Mouse (Mus musculus) embryonic facial prominence, embryonic 10.5 days (tissue): ENCODE results near the gene Rel. TPM values are rescaled to one million over a fixed set of nuclear protein-coding genes. Genes with fewer than 3 reads are reported as not detected.

ENCODE experiments used
- DNase-seq: peaks from one replicate; pipeline ENCODE4 v3.0.0-alpha.2; 2017; ENCODE audit warnings: low spot score
- H3K27ac ChIP-seq: fragments of 300-500 bp; sonication (generic); replicated peaks from 2 replicates; pipeline ENCODE4 v1.5.1; 2016; ENCODE audit warnings: mild to moderate bottlenecking
- H3K27me3 ChIP-seq: fragments of 300-500 bp; sonication (generic); replicated peaks from 2 replicates; pipeline ENCODE4 v1.6.1; 2016; ENCODE audit warnings: low read depth, mild to moderate bottlenecking; ENCODE audit not compliant: poor library complexity, severe bottlenecking
- H3K36me3 ChIP-seq: fragments of 300-500 bp; sonication (generic); replicated peaks from 2 replicates; pipeline ENCODE4 v1.6.1; 2016; ENCODE audit warnings: mild to moderate bottlenecking, moderate library complexity
- H3K4me1 ChIP-seq: fragments of 300-500 bp; sonication (generic); 2 replicates; pipeline ENCODE4 v1.6.1; 2016
- H3K4me3 ChIP-seq: fragments of 300-500 bp; sonication (generic); 2 replicates; pipeline ENCODE4 v1.5.1; 2016; ENCODE audit warnings: mild to moderate bottlenecking, moderate library complexity
- H3K9me3 ChIP-seq: fragments of 300-500 bp; sonication (generic); 2 replicates; pipeline ENCODE4 v1.6.1; 2016; ENCODE audit warnings: mild to moderate bottlenecking
- WGBS: fragments of 180-500 bp; shearing (Covaris S2); methylation state at CpG from one replicate; pipeline ENCODE4 v1.1.7; 2016; 5-methylcytosine and 5-hydroxymethylcytosine counted together
- polyA plus RNA-seq: library from polyadenylated mRNA; unstranded; fragments of >200 nt; fragmentation: Nextera tagmentation; extraction: Ambion mirVana; gene quantifications from 2 replicates; pipeline ENCODE4 v1.2.1, GENCODE M21; 2016

Gene Rel
- polyA plus RNA-seq, 1 experiment from 2014 or later = 0.79 TPM

DNA sequence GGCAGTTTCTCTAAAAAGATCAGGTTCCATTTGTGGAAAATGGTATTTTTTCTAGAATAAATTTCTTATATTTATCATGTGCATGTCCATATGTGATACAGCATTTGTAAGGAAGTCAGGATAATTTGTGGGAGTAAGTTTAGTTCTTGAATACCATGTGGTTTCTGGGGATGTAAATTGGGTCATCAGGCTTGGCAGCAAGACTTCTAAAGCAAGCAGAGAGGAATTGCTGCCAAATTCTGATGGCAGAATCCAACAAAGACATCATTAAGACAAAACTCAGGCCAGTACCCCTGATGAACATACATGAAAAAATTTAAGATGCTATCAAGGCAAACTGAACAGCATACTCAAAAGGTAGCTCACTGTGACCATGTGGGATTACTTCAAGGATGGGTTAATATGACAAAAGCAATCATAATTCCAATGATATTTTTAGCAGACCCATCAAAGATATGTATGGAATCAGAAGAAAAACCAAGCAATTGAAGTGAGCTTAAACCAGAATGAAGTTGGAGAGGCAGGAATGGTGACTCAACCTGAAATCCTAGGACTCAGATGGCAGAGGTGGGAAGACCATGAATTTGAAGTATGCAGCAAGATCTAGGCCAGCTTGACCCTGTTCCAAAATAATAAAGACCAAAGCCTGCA lies 34.8 kb downstream of the Rel start:
- no peaks in the 10 kb centered on the region for H3K27me3 ChIP-seq
- H3K4me3 ChIP-seq = no peak overlapping the region
- no peak overlapping the region for H3K27ac ChIP-seq
- DNase-seq = no peak
- peaks cover 26% of the 10 kb centered on the region for H3K36me3 ChIP-seq
- no peaks in the 10 kb centered on the region for H3K4me1 ChIP-seq
- H3K9me3 ChIP-seq = no peaks in the 10 kb centered on the region

- no peak for DNase-seq
- Histone ChIP-seq H3K9me3 (no peaks in the 10 kb centered on the region), H3K27me3 (no peaks in the 10 kb centered on the region), H3K4me3 (no peak overlapping the region), H3K27ac (no peak overlapping the region), H3K36me3 (peaks cover 36% of the 10 kb centered on the region), H3K4me1 (no peaks in the 10 kb centered on the region)
- WGBS = 93% methylated on average over 6 of the region's 6 CpGs
These were observed 36.0 kb downstream of the Rel start for GRCm38 (mm10) chr11:23734749-23735286.

- peaks cover 56% of the 10 kb centered on the region for H3K36me3 ChIP-seq
- no peaks in the 10 kb centered on the region for H3K9me3 ChIP-seq
- no peak overlapping the region for H3K27ac ChIP-seq
- no peaks in the 10 kb centered on the region for H3K27me3 ChIP-seq
- no peak overlapping the region for H3K4me3 ChIP-seq
- WGBS = 90% methylated on average over 1 of the region's 1 CpGs
- DNase-seq = no peak
- H3K4me1 ChIP-seq = no peaks in the 10 kb centered on the region
These were observed 37.9 kb downstream of the Rel start for GRCm38 (mm10) chr11:23732840-23733239.

DNA sequence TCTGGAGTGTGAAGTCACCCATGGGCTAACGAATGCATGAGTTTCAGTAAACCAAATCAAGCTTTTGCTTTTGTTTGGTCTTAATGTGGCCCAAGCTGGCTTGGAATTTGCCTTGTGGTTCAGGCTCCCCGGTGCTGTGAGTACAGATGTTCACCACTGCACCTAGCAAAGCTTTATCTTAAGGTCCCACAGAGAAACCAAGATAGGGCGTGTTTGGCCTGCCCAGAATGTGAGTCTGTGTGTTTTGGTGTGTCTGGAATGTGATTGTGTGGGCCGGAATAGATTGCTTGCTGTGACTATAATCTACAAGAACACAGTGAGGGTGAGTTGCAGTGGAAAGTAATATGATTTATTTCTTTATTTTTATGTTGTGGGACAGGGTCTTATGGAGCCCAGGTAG lies 40.6 kb downstream of the Rel start:
- Histone ChIP-seq H3K4me3 (no peak overlapping the region), H3K4me1 (no peaks in the 10 kb centered on the region), H3K36me3 (peaks cover 83% of the 10 kb centered on the region), H3K9me3 (no peaks in the 10 kb centered on the region), H3K27me3 (no peaks in the 10 kb centered on the region), H3K27ac (no peak overlapping the region)
- DNase-seq = no peak
- WGBS = 92% methylated on average over 4 of the region's 4 CpGs

DNA sequence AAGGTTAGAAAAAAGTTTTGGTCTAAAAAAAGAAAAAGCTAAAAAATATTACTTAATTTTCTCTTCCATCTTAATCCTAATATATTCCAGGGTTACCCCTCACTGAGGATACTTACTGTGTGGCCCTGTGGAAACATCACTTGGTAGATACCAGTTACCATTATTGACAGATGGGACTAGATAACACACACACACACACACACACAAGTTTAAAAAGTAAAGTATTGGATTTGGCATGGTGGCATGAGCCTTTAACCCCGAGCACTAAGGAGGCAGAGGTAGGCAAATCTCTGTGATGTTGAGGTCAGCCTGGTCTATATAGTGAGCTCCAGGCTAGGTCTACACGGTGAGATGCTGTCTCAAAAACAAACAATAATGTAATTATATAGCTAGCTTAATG lies 42.6 kb downstream of the Rel start:
- peaks cover 84% of the 10 kb centered on the region for H3K36me3 ChIP-seq
- H3K27me3 ChIP-seq = no peaks in the 10 kb centered on the region
- no peak overlapping the region for H3K4me3 ChIP-seq
- H3K9me3 ChIP-seq = no peaks in the 10 kb centered on the region
- H3K27ac ChIP-seq = no peak overlapping the region
- H3K4me1 ChIP-seq = no peaks in the 10 kb centered on the region
- WGBS = 87% methylated on average over 2 of the region's 2 CpGs
- DNase-seq = no peak

DNA sequence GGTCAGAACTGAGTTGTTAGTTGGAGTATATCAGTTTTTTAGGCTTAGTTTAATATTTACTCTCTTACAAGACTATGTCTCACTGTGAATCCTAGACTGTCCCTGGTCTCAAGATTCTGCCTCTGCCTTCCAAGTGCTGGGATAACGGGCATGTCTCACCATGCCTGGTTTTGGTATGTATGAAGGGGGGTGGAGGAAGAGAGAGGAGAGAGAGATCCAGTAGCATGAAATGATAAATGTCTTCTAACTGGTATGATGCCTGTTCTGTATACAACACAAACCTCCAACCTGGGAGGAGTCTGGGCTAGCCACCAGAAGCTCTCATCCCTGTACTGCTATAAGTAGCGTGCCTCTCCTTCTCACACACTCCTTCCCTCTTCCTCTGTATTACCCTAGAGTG lies 44.3 kb downstream of the Rel start:
- Histone ChIP-seq H3K36me3 (peaks cover 93% of the 10 kb centered on the region), H3K4me3 (no peak overlapping the region), H3K27ac (no peak overlapping the region), H3K4me1 (no peaks in the 10 kb centered on the region), H3K9me3 (no peaks in the 10 kb centered on the region), H3K27me3 (no peaks in the 10 kb centered on the region)
- WGBS = 86% methylated on average over 2 of the region's 2 CpGs
- no peak for DNase-seq

DNA sequence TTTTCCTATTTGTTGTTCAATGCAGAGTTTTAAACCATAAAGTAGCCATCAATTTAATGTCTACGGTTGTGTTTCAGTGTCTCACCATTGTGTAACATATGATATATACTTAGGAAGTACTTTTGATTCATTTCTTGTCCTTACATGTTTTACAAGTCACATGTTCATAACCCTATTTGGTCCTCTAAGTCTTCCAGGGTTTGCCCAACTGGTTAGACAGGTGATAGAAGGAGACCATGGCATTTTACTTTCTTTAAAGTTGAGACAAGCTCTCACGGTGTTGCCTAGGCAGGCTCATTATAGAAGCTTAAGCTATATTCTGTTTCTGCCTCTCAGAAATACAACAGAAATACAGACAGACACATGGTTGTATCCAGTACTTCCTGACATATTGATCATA lies 44.9 kb downstream of the Rel start:
- WGBS = 96% methylated on average over 2 of the region's 2 CpGs

DNA sequence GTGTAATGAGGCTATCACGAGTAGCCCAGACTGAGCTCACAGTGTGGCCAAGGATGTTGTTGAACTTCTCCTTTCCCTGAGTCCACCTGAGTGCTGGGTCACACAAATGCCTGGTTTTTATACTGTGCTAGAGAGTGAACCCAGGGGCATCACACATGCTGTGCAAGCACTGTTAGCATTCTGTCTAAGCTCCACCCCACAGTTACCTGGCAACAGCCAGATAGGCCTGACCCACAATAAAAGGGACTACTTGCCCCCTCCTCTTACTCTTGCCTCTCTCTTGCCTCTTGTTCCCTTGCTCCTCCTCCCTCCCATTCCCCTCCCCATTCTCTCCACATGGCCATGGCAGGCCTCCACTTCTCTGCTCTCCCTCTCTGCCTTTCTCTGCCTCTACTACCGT lies 48.4 kb downstream of the Rel start:
- H3K9me3 ChIP-seq = no peaks in the 10 kb centered on the region
- no peaks in the 10 kb centered on the region for H3K4me1 ChIP-seq
- no peak overlapping the region for H3K4me3 ChIP-seq
- no peak overlapping the region for H3K27ac ChIP-seq
- DNase-seq = no peak
- no peaks in the 10 kb centered on the region for H3K27me3 ChIP-seq
- 47% methylated on average over 2 of the region's 2 CpGs for WGBS
- H3K36me3 ChIP-seq = peaks cover 94% of the 10 kb centered on the region

More for the DNA sequence above, 44.9 kb downstream of the Rel start:
- H3K27me3 ChIP-seq = no peaks in the 10 kb centered on the region
- no peak overlapping the region for H3K27ac ChIP-seq
- H3K4me3 ChIP-seq = no peak overlapping the region
- H3K4me1 ChIP-seq = no peaks in the 10 kb centered on the region
- no peaks in the 10 kb centered on the region for H3K9me3 ChIP-seq
- H3K36me3 ChIP-seq = peaks cover 94% of the 10 kb centered on the region
- no peak for DNase-seq

GRCm38 (mm10) chr11:23719825-23720224 lies 50.9 kb downstream of the Rel start:
- no peak for DNase-seq
- H3K36me3 ChIP-seq = peaks cover 94% of the 10 kb centered on the region

DNA sequence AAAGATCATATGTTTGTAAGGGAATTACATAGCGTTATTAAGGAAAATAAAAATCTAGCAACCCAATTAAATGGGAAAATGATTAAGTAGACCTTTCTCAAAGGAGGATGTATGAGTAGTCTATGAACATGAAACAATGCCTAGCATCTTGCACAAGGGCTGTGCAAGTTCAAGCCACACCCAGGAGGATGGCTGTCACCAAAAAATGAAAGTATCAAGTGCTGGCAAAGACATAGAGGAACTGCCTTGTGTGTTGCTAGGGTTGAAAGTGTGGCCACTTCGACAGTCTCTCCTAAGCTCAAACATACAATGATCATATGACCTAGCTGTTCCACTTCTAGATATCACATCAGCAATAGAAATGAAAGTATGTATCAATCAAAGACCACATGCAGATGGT lies 51.9 kb downstream of the Rel start:
- Histone ChIP-seq H3K4me1 (no peaks in the 10 kb centered on the region), H3K27ac (no peak overlapping the region), H3K27me3 (no peaks in the 10 kb centered on the region), H3K36me3 (peaks cover 99% of the 10 kb centered on the region), H3K9me3 (no peaks in the 10 kb centered on the region), H3K4me3 (no peak overlapping the region)
- DNase-seq = no peak
- WGBS = 94% methylated on average over 2 of the region's 2 CpGs

More at GRCm38 (mm10) chr11:23719825-23720224, 50.9 kb downstream of the Rel start:
- H3K4me1 ChIP-seq = no peaks in the 10 kb centered on the region
- H3K27ac ChIP-seq = no peak overlapping the region
- no peaks in the 10 kb centered on the region for H3K27me3 ChIP-seq
- no peak overlapping the region for H3K4me3 ChIP-seq
- no peaks in the 10 kb centered on the region for H3K9me3 ChIP-seq
- WGBS = 81% methylated on average over 3 of the region's 3 CpGs

GRCm38 (mm10) chr11:23712299-23712698 lies 58.5 kb downstream of the Rel start:
- WGBS = 92% methylated on average over 3 of the region's 3 CpGs
- H3K27me3 ChIP-seq = no peaks in the 10 kb centered on the region
- H3K4me1 ChIP-seq = no peaks in the 10 kb centered on the region
- no peak for DNase-seq
- no peak overlapping the region for H3K4me3 ChIP-seq
- no peaks in the 10 kb centered on the region for H3K9me3 ChIP-seq
- H3K36me3 ChIP-seq = peaks cover 98% of the 10 kb centered on the region
- no peak overlapping the region for H3K27ac ChIP-seq

DNA sequence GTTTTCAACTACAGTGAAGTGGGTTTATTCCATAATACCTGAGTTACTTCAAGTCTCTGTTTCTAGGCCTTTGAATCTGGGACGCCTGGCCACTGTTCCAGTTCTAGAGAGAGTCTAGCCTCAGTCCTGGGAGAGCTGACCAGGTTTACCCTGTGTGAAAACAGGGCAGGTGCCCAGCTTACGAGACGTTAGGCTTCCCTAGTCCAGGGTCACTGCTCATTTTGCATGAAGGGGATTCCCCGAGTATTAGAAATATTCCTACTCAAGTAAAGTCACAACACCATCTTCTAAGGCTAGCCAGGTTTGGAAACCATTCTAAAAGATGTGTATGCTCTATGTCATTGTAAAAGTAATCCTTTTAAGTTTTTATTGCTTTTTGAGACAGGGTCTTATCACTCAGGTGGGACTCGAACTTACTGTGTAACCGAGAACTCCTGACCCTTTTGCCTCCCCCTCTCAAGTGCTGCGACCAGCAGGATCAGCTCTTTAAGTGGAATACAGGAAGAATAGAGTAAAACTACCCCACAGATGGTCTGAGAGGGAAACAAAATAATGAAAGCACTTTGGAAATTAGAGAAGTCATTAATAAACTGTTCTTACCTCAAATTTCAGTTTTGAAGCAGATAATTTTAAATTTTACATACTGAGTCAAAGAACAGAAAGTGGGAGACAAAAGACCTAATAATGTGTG lies 66.0 kb downstream of the Rel start:
- Histone ChIP-seq H3K36me3 (peaks cover 76% of the 10 kb centered on the region), H3K27ac (no peak overlapping the region), H3K4me3 (no peak overlapping the region), H3K4me1 (no peaks in the 10 kb centered on the region), H3K9me3 (no peaks in the 10 kb centered on the region), H3K27me3 (no peaks in the 10 kb centered on the region)
- DNase-seq = no peak
- 87% methylated on average over 7 of the region's 7 CpGs for WGBS

GRCm38 (mm10) chr11:23701831-23702230 lies 68.9 kb downstream of the Rel start:
- H3K4me1 ChIP-seq = no peaks in the 10 kb centered on the region
- H3K36me3 ChIP-seq = peaks cover 58% of the 10 kb centered on the region
- no peak for DNase-seq
- no peak overlapping the region for H3K4me3 ChIP-seq
- 89% methylated on average over 3 of the region's 3 CpGs for WGBS
- no peaks in the 10 kb centered on the region for H3K27me3 ChIP-seq
- no peaks in the 10 kb centered on the region for H3K9me3 ChIP-seq
- no peak overlapping the region for H3K27ac ChIP-seq
